Mouse (Mus musculus): ENCODE data around the gene Kif27.
A peak's percentile ranks its signal among the peaks of the same experiment; 100 is the strongest.
"Not testable (repeated sequence)": the region's sequence is repeated elsewhere in the genome, so short reads cannot be mapped to it uniquely, and the experiment has no call there.

Gene Kif27

DNA sequence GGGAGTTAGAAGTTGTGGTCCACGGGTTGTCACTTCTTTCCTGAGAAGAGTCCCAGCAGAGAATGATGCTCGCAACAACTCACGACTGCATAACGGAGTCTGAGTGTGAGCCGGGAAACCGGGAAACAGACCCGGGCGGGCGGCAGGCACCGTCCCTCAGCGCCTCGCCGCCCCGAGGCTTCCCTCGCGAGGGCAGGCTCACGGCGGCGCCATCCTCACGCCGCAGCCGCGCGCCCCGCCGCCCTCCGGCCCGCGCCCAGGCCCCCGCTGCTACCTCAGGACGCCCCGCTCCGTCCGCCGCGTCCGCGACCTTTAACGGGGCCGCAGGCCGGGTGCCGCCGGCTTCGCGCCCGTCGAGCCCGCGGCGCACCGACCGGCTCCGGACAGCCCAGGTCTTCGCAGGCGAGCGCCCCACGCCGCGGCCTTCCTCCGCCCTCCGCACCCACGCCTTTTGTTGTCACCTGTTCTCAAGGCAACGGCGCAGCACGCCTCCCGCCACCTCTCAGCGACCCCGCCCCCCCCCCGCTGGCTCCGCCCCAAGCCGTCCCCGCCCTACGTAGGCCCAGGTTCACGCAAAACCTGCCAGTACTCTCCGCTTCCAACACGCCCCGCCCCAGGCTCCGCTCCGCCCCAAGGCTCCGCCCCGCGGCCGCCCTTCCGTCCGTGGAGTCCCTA is at the start of gene Kif27:
TSS of gene Kif27 (minus strand) at position 494 of the 675 bp plus-strand sequence.
- peak; percentile 88 to 90 for DNase-seq

DNA sequence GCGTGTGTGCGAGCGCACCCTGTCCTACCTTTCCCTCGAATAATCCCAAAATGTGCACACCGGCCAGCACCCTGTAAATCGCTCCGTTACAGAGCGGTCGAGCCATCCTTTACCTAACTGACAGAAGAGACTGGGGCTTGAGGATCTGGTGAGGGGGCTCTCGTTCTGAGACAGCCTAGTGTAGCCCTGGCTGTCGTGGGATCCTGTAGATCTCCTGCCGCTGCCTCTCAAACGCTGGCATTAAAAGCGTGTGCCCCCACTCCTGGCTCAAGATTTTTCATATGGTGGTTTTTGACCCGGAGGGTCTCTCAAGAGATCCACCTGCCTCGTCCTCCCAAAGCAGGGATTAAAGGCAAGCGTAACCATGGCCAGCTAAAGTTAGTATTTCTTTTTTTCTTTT is 44.3 kb upstream of the Kif27 start, which contains the start of gene Hnrnpk:
TSS of gene Hnrnpk (minus strand) at position 101 of the 400 bp plus-strand sequence.
- DNase-seq = not testable (repeated sequence)

DNA sequence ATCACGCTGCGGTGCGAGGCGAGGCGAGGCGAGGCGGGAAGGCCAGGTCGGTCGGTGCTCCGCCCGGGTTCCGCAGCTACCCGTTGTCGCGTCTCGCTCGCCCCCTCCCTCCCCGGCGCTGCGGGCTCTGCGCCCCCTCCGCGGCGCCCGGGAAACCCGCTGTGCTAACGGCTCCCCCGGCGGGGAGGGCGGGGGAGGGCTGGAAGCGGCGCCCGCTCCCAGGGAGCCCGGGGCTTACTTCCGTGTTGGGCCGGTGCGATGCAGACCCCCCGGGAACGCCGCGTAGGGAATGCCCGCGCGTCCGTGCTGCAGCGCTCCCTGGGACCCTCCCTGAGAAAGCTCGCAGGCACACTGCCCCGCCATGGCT is 43.8 kb upstream of the Kif27 start:
- peak in 1 of 2 experiments; percentile 91 for DNase-seq

DNA sequence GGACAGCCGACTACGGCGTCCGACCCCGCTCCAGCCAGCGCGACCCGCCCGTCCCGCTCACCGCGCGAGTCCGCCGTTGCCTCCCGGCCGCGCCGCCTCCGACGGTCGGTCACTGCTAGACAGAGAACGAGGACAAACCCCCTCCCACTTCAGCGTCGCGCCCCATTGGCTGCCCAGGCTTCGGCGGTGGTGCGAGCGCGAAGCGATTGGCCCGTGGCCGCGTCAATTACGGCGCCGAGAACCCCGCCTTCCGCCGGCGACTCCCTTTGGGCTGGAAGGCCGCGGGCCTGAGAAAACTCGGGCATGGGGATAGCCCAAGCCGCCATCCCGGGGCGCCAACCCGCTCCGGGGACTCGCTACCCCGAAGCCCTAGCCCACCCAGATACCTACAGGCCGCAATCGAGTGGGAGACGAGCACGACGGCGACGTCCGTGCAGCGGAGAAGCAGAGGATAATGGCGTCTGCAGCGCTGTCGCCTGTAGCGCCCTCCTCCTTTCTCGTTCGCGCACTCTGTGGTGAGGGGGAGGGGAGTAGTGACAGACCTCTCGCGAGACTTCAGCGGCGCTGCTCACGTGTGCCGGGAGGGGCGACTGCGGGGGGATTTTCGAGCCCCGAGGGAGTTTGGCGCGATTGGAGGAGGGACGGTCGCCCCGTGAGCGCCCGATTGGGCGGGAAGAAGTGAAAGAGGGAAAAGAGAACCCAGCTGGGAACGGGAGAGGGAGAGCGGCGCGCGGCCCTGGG is 43.3 kb upstream of the Kif27 start, which contains the start of gene Rmi1:
TSS of gene Rmi1 (plus strand) at position 246 of the 741 bp plus-strand sequence.
- DNase-seq = peak; percentile 97 to 98

DNA sequence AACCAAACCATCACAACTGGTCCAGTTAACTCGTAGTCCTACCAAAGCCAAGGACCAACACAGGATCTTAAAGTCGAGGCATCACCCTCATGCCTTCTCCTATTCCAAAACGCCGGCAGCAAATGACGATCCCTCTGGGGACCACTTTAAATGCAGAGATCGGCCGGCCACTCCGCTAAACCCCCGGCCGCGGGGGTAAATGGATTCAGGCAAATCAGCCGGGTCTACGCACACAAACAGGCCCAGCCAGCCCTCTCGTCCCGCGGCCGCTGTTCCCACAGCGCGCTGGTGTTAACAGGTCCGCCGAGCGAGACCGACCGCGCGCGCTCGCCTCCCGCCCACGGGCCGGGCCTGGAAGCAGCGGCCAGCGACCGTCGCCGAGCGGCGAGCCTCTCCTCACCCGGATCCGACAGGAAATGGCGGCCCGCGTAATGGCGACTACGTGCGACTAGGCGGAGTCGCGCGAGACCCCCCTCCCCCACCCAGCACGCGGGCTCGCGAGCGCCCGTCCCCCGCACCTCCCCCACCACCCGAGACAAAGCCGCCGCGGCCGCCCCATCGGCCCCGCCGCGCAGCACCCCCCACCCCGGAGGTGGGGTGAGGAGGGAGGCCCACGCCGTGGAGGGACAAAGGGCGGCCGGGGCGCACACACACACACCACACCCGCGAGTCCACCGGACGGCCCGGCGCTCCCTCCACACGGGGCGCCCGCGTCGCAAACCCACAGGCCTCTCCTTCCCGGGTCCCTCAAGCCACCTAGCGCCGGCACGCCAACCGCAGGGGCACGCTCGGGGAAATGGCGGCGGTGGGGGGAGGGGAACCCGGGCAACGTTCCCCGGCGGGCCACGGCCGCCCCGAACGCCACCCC is 42.4 kb upstream of the Kif27 start:
- peak; percentile 77 to 82 for DNase-seq

DNA sequence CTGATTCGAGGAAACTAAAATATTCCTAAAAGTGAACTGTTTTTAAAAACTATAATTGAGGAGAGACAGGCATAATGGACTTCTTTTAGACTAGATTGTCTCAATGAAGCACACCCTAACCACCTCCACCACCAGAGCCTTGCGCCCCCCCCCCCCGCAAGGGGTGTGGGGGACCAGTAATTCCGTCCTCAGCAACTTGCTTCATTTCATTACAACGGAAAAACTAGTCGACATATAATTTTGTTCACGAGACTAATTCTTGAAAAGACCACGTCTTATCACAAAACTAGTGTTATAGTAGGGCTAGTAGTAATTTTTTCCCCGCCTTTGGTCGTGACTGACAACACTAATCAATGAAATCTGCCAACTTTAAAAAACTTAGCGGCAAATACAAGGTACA is 41.7 kb upstream of the Kif27 start:
- no peak for DNase-seq

DNA sequence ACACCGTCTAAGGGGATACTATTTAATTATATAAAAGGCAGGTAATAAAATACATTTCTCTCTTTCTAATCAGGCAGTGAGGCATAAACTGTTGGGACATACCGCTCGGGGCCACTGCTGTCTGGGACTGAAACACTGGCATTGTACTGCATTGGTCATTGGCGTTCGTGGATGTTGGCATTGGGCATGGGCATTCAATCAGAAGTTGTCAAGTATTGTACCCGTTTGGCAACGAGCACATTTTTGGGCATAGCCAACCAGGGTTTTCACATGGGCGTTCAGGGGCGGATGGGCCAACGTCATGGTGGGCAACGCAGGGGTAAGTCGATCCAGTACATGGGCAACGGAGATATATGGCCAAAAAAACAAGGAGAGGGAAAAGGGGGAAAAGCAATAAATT is 38.7 kb upstream of the Kif27 start:
- no peak for DNase-seq

DNA sequence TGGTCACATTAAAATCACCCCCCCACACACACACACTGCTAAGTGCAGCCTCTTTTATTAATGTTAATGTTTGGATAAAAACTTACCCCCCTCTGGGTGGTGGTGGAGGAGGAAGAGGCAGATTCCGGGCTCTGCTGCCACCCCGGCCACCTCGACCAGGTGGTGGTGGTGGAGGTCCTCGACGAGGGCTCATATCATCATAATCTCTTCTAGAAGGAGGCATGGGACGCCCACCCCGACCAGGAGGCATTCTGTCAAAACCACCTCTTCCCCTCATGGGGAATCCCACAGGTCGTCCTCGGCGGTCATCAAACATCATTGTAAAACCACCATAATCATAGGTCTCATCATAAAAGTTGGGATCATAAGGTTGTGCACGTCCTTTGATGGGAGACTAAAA is 35.5 kb upstream of the Kif27 start:
- DNase-seq = not testable (repeated sequence)

DNA sequence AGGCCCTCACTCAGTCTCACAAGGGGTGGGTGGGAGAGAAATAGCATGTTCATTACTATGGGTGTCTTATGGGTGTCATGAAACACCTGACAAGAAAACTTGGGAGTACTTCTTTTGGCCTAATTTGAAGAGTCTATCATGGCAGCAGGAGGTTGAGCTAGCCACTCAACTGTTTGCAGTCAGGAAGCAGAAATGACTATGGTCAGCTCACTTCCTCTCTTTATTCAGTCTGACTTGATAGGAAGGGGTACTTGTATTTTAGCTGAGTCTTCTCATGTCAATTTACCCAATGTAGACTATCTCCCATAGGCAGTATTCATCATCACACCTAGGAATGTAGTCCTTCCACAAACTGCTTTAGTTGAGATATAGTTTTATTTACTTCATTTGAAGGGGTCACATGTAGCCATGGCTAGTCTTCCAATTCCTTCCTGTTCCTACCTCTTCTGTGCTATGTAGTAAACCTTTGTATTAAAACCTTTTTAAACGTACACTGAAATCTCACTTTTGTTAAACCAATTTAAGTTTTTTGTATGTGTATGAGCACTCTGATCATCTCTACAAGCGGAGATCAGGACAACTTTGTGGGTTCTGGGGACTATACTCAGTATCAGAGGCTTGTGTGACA is 30.5 kb upstream of the Kif27 start:
- no peak for DNase-seq

DNA sequence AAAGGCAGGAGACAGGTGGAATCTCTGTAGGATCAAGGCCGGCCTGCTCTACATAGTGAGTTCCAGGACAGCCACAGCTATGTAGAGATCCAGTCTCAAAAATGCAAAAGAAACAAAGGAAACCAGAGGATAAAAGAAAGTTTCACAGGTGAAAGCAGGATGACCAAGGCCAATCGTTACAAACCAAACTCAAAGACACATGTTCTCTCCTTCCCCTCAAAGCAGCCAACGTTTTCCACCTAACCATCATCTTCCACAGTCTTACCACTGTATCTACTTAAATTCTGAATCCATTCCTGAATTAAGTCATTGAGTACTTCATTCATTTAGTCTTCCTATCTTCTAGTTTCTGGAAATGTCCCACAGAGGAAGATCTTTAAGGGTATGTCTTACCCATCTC is 29.5 kb upstream of the Kif27 start:
- DNase-seq = no peak

DNA sequence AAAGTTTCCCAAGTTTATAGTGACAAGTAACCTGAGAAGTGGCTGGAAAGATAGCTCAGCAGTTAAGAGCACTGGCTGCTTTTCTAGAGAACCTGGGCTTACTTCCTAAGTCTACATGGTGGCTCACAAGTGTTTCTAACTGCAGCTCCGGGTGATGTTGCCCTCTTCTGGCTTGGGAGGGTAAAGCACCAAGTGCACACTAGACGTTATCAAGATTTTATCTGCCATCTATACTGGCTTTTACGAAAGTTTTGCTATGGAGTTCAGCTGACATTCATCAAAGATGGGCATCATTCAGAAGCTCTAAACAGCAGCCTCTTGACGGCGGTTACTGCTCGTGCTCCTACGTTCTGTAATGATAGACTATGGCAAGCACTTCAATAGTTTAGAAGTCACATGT is 29.0 kb upstream of the Kif27 start:
- DNase-seq = peak; percentile 79 to 80

DNA sequence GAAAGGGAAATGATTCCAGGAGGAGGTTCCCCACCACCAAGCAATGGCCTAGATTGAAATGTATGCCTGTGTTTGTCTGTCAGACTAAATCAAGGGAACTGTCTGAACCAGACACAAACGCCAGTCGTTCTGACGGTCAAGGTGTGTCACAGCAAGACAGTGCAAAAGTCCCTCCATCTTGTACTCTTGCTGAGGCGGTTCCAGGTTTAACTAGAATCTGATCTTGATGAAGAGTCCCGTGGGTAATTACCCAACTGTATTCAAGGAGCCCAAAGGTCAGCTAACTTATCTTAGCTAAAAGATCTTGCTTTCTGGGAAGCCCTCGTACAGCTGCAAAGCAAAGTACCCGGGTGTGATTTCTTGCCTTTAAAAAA is 26.6 kb upstream of the Kif27 start:
- DNase-seq = no peak

DNA sequence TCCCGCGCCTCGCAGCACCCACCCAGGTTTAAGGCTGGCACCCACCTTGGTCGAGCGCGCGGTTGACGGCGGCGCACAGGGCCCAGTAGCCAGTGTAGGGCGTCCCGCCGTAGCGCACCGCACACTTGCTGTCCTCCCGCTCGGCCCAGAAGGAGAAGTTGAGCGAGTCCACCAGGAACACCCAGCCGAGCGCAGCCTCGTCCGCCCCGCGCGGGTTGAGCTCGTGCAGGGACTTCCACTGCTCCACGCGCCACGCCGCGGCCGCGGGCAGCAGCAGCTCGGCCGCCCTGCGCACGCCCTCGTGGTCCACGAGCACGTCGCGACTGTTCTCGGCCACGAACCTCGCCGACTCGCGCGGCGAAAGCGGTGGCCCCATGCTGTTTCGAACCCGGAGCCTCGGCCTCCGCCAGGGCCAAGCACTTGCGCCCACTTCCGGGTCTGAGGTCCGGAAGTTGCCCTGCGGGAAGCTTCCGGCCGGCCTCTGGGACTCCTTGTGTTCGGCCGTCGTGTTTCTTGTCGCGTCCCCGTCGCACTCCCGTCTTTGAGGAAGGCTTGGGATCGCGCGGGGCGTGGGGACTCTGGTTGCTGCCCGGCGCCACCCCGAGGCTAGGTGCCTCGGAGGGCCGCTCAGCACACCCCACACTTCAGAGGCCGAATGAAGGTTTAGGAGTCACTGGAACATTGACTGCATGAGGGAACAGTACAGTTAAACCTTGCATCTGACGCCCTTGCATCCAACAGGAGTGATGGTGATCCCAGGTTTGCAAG is 26.0 kb upstream of the Kif27 start, which contains the start of gene 2210016F16Rik:
TSS of gene 2210016F16Rik (minus strand) at position 447 of the 768 bp plus-strand sequence.
- peak; percentile 70 for DNase-seq

DNA sequence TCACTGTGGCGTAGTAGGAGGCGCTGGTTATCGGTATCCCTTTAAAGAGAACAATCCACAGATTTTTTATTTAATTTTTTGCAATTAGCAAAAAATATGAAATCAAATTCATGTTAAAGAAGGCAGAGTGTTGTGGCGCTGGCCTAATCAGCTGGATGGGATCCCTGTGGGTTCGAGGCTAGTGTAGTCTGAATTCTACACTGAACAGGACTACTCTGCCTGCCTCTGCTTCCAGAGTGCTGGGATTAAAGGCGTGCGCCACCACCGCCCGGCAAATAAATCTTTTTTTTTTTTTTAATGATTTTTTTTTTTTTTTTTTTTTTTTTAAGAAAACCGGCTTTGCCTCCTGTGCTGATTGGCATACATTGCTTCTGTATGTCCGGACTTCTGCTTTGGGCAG is 25.4 kb upstream of the Kif27 start:
- DNase-seq = no peak

DNA sequence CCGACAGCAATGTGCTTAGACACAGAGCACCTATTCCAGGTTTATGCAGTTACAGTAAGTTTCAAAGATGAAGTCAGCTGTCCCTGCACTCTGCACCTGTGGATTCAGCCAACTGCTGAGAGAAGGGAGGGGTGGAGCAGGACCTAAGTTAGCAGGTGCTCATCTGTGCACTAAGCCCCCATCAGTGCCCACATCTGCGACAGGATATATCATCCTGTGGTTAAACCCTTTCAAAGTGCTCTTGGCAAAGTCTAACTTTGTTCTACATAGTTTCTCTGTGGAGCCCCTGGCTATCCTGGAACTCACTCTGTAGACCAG is 14.2 kb upstream of the Kif27 start:
- DNase-seq = peak; percentile 30 to 66

DNA sequence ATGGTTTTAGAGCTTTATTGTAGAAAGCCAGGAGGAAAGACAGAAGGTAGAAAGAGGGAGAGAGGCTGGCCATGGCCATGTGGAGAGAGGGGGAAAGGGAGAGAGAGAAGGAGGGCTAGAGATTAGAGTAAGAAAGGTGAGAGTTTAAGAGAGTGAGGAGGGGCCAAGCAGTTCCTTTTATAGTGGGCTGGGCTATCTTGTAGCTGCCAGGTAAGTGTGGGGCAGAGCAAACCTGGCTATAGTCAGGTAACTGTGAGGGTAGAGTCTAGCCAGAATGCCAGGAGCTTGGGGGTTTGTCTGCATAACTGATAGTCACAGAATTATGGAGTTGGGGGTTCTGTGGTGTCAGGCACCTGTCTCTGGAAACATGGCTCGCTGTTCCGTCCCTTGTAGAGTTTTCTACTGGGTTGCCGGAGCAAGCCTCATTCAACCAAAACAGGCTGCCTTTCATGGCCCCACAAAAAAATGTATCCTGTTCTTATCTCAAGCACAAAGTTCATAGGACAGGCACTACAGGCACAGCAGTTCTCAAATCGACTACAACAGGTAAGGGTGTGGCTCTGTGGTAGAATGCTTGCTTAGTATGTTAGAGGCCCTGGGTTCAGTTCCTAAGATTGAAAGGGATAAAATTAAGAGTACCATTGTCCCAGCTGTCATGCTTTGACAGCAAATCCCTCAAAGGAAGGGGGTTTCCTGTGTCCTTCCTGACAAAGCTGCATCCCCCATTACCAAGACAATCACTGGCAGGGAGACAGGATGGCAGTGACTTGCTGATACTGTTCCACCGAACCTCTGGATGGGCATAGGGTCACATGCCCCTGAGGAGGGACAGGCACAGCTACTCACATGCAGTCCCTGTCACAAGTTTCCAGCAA is 13.6 kb upstream of the Kif27 start:
- no peak for DNase-seq

DNA sequence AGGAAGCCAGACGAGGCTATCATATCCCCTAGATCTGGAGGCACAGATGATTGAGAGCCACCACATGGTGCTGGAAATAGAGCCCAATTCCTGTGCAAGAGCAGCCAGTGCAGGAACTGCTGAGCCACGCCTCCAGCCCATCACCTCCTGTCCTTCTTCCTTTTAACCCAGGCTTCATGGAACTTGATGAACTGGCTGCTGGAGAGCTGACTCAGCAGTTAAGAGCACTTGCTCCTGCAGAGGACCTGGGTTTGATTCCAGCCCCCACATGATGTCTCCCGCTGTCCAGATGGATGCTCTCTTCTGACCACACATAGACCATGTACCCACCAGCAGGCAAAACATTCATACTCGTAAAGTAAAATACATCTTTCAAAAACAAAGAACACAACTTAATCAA is 9.9 kb upstream of the Kif27 start:
- DNase-seq = no peak

DNA sequence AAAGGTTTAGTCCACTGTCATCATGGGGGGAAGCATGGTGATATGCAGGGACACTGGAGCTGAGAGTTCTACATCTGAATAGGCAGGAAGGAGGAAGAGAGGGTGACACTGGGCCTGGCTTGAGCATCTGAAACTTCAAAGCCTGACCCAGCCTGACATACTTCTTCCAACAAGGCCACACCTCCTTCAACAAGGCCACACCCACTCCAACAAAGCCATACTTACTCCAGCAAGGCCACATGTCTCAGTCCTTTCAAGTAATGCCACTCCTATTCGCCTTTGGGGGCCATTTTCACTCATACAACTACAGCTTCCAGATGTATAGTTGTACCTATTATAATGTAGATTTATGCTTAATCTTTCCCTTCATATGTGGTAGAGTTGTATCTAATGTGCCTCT is 8.7 kb upstream of the Kif27 start:
- no peak for DNase-seq

DNA sequence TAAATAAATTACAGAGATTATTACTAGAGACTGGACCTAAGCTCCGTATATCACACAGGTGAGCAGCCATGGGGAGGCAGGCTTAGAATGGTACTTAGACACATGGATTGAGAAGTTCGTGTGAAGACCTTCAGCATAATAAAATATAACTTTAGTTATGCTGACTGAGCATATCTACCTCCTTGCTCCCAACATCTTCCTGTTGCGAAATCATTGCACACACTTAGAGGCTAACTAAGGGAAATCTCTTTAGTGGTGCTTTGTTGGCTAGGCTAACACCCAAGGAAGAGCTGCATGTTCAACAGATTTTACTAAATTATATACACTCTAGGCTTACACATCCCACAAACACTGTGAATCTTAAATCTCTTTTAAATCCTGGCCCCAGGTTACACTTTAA is 7.5 kb upstream of the Kif27 start:
- no peak for DNase-seq

DNA sequence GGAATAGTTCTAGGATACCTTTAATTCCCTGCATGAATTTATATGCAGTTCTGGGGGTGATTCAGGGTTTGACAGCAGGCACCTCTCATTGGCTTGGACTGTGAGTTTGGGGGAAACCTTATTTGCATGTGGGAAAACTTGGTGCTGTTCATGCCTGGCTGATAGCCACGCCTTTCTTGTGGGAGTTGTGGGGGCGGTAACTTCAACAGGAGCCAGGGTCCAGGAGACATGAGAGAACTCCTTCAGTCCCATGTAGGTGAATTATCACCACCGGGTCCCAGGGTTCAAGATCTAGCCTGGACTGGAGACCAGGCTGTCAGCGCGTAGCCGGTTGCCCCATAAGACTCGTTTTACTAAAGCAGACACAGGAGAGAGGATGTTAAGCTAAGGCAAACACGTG is 6.3 kb upstream of the Kif27 start:
- not testable (repeated sequence) for DNase-seq

Measured in thymus, postnatal 36 days (tissue).